Mouse (Mus musculus): ENCODE results near the gene C1qc. TPM values are rescaled to one million over a fixed set of nuclear protein-coding genes. Genes with fewer than 3 reads are reported as not detected.

The C1qc gene
- polyA plus RNA-seq, 1 experiment from 2014 or later, result 21.0 TPM

GRCm38 (mm10) chr4:136918834-136919233, 26.0 kb upstream of the C1qc start:
- no peak for ATAC-seq (replicated peaks; ENCODE audit: extremely low read depth, insufficient read depth, low FRiP score)
- Histone ChIP-seq H3K27ac (ENCODE audit: low read length) (no peak overlapping the region), H3K4me2 (ENCODE audit: low read depth, low read length) (no peak overlapping the region), H3K4me3 (ENCODE audit: low read length) (no peak overlapping the region), H3K9ac (ENCODE audit: low read length) (no peak overlapping the region), H3K4me1 (ENCODE audit: control insufficient read depth, insufficient read depth, low read length) (no peaks in the 10 kb centered on the region), H3K27me3 (ENCODE audit: control insufficient read depth, insufficient read depth, low read length) (peaks cover 4% of the 10 kb centered on the region), H3K36me3 (ENCODE audit: control insufficient read depth, insufficient read depth) (no peaks in the 10 kb centered on the region), H3K9me3 (replicated peaks; ENCODE audit: control insufficient read depth, low read length) (no peaks in the 10 kb centered on the region)
- 78% methylated on average over 8 of the region's 8 CpGs for WGBS

GRCm38 (mm10) chr4:136917165-136917524, 24.3 kb upstream of the C1qc start:
- Histone ChIP-seq H3K9ac (ENCODE audit: low read length) (no peak overlapping the region), H3K9me3 (replicated peaks; ENCODE audit: control insufficient read depth, low read length) (no peaks in the 10 kb centered on the region), H3K36me3 (ENCODE audit: control insufficient read depth, insufficient read depth) (no peaks in the 10 kb centered on the region), H3K4me1 (ENCODE audit: control insufficient read depth, insufficient read depth, low read length) (no peaks in the 10 kb centered on the region), H3K27ac (ENCODE audit: low read length) (no peak overlapping the region), H3K4me3 (ENCODE audit: low read length) (no peak overlapping the region), H3K4me2 (ENCODE audit: low read depth, low read length) (no peak overlapping the region), H3K27me3 (ENCODE audit: control insufficient read depth, insufficient read depth, low read length) (peaks cover 12% of the 10 kb centered on the region)
- 34% methylated on average over 7 of the region's 7 CpGs for WGBS
- ATAC-seq (replicated peaks; ENCODE audit: extremely low read depth, insufficient read depth, low FRiP score), result no peak

- Histone ChIP-seq H3K9me3 (replicated peaks; ENCODE audit: control insufficient read depth, low read length) (no peaks in the 10 kb centered on the region), H3K4me2 (ENCODE audit: low read depth, low read length) (no peak overlapping the region), H3K9ac (ENCODE audit: low read length) (no peak overlapping the region), H3K27ac (ENCODE audit: low read length) (no peak overlapping the region), H3K4me1 (ENCODE audit: control insufficient read depth, insufficient read depth, low read length) (no peaks in the 10 kb centered on the region), H3K36me3 (ENCODE audit: control insufficient read depth, insufficient read depth) (no peaks in the 10 kb centered on the region), H3K27me3 (ENCODE audit: control insufficient read depth, insufficient read depth, low read length) (peaks cover 17% of the 10 kb centered on the region), H3K4me3 (ENCODE audit: low read length) (no peak overlapping the region)
- 60% methylated on average over 20 of the region's 20 CpGs for WGBS
- no peak for ATAC-seq (replicated peaks; ENCODE audit: extremely low read depth, insufficient read depth, low FRiP score)
Observed at GRCm38 (mm10) chr4:136916359-136917164, 23.7 kb upstream of the C1qc start.

- no peak overlapping the region for H3K4me2 ChIP-seq (ENCODE audit: low read depth, low read length)
- no peak overlapping the region for H3K9ac ChIP-seq (ENCODE audit: low read length)
- no peak for ATAC-seq (replicated peaks; ENCODE audit: extremely low read depth, insufficient read depth, low FRiP score)
- H3K27ac ChIP-seq (ENCODE audit: low read length), result no peak overlapping the region
- H3K4me1 ChIP-seq (ENCODE audit: control insufficient read depth, insufficient read depth, low read length), result no peaks in the 10 kb centered on the region
- H3K4me3 ChIP-seq (ENCODE audit: low read length), result no peak overlapping the region
- no peaks in the 10 kb centered on the region for H3K9me3 ChIP-seq (replicated peaks; ENCODE audit: control insufficient read depth, low read length)
- H3K27me3 ChIP-seq (ENCODE audit: control insufficient read depth, insufficient read depth, low read length), result peaks cover 41% of the 10 kb centered on the region
- no peaks in the 10 kb centered on the region for H3K36me3 ChIP-seq (ENCODE audit: control insufficient read depth, insufficient read depth)
- WGBS, result 27% methylated on average over 9 of the region's 9 CpGs
Observed at GRCm38 (mm10) chr4:136912841-136913240, 20.0 kb upstream of the C1qc start.

- Histone ChIP-seq H3K4me2 (ENCODE audit: low read depth, low read length) (no peak overlapping the region), H3K4me1 (ENCODE audit: control insufficient read depth, insufficient read depth, low read length) (no peaks in the 10 kb centered on the region), H3K27me3 (ENCODE audit: control insufficient read depth, insufficient read depth, low read length) (peaks cover 45% of the 10 kb centered on the region), H3K27ac (ENCODE audit: low read length) (no peak overlapping the region), H3K4me3 (ENCODE audit: low read length) (no peak overlapping the region), H3K9me3 (replicated peaks; ENCODE audit: control insufficient read depth, low read length) (no peaks in the 10 kb centered on the region), H3K9ac (ENCODE audit: low read length) (no peak overlapping the region), H3K36me3 (ENCODE audit: control insufficient read depth, insufficient read depth) (no peaks in the 10 kb centered on the region)
- 32% methylated on average over 9 of the region's 9 CpGs for WGBS
- no peak for ATAC-seq (replicated peaks; ENCODE audit: extremely low read depth, insufficient read depth, low FRiP score)
Observed at GRCm38 (mm10) chr4:136911804-136912203, 18.9 kb upstream of the C1qc start.

- Histone ChIP-seq H3K27ac (ENCODE audit: low read length) (no peak overlapping the region), H3K27me3 (ENCODE audit: control insufficient read depth, insufficient read depth, low read length) (peaks cover 51% of the 10 kb centered on the region), H3K9ac (ENCODE audit: low read length) (no peak overlapping the region), H3K4me2 (ENCODE audit: low read depth, low read length) (no peak overlapping the region), H3K4me1 (ENCODE audit: control insufficient read depth, insufficient read depth, low read length) (no peaks in the 10 kb centered on the region), H3K4me3 (ENCODE audit: low read length) (no peak overlapping the region), H3K9me3 (replicated peaks; ENCODE audit: control insufficient read depth, low read length) (no peaks in the 10 kb centered on the region), H3K36me3 (ENCODE audit: control insufficient read depth, insufficient read depth) (no peaks in the 10 kb centered on the region)
- no peak for ATAC-seq (replicated peaks; ENCODE audit: extremely low read depth, insufficient read depth, low FRiP score)
- WGBS, result 12% methylated on average over 17 of the region's 17 CpGs
Observed at GRCm38 (mm10) chr4:136911211-136911646, 18.4 kb upstream of the C1qc start.

- ATAC-seq (replicated peaks; ENCODE audit: extremely low read depth, insufficient read depth, low FRiP score), result no peak
- no peaks in the 10 kb centered on the region for H3K36me3 ChIP-seq (ENCODE audit: control insufficient read depth, insufficient read depth)
- no peak overlapping the region for H3K9ac ChIP-seq (ENCODE audit: low read length)
- H3K27ac ChIP-seq (ENCODE audit: low read length), result no peak overlapping the region
- H3K9me3 ChIP-seq (replicated peaks; ENCODE audit: control insufficient read depth, low read length), result no peaks in the 10 kb centered on the region
- H3K4me1 ChIP-seq (ENCODE audit: control insufficient read depth, insufficient read depth, low read length), result no peaks in the 10 kb centered on the region
- no peak overlapping the region for H3K4me2 ChIP-seq (ENCODE audit: low read depth, low read length)
- H3K27me3 ChIP-seq (ENCODE audit: control insufficient read depth, insufficient read depth, low read length), result peaks cover 79% of the 10 kb centered on the region
- no peak overlapping the region for H3K4me3 ChIP-seq (ENCODE audit: low read length)
Observed at GRCm38 (mm10) chr4:136907809-136908208, 14.9 kb upstream of the C1qc start.

- ATAC-seq (replicated peaks; ENCODE audit: extremely low read depth, insufficient read depth, low FRiP score), result no peak
Observed at GRCm38 (mm10) chr4:136907033-136907432, 14.2 kb upstream of the C1qc start.

GRCm38 (mm10) chr4:136904767-136905539, 12.1 kb upstream of the C1qc start:
- peaks cover 54% of the 10 kb centered on the region for H3K27me3 ChIP-seq (ENCODE audit: control insufficient read depth, insufficient read depth, low read length)
- no peaks in the 10 kb centered on the region for H3K9me3 ChIP-seq (replicated peaks; ENCODE audit: control insufficient read depth, low read length)
- H3K4me1 ChIP-seq (ENCODE audit: control insufficient read depth, insufficient read depth, low read length), result no peaks in the 10 kb centered on the region
- no peaks in the 10 kb centered on the region for H3K36me3 ChIP-seq (ENCODE audit: control insufficient read depth, insufficient read depth)
- 3% methylated on average over 23 of the region's 23 CpGs for WGBS
- H3K27ac ChIP-seq (ENCODE audit: low read length), result no peak overlapping the region
- no peak overlapping the region for H3K4me3 ChIP-seq (ENCODE audit: low read length)
- no peak overlapping the region for H3K4me2 ChIP-seq (ENCODE audit: low read depth, low read length)
- no peak for ATAC-seq (replicated peaks; ENCODE audit: extremely low read depth, insufficient read depth, low FRiP score)
- no peak overlapping the region for H3K9ac ChIP-seq (ENCODE audit: low read length)

More at GRCm38 (mm10) chr4:136907033-136907432, 14.2 kb upstream of the C1qc start:
- Histone ChIP-seq H3K9me3 (replicated peaks; ENCODE audit: control insufficient read depth, low read length) (no peaks in the 10 kb centered on the region), H3K9ac (ENCODE audit: low read length) (no peak overlapping the region), H3K36me3 (ENCODE audit: control insufficient read depth, insufficient read depth) (no peaks in the 10 kb centered on the region), H3K4me2 (ENCODE audit: low read depth, low read length) (no peak overlapping the region), H3K4me1 (ENCODE audit: control insufficient read depth, insufficient read depth, low read length) (no peaks in the 10 kb centered on the region), H3K27ac (ENCODE audit: low read length) (no peak overlapping the region), H3K4me3 (ENCODE audit: low read length) (no peak overlapping the region), H3K27me3 (ENCODE audit: control insufficient read depth, insufficient read depth, low read length) (peaks cover 73% of the 10 kb centered on the region)
- 11% methylated on average over 7 of the region's 7 CpGs for WGBS

All from heart, embryonic 16.5 days (tissue).